Mouse (Mus musculus) embryonic facial prominence, embryonic 14.5 days (tissue): ENCODE results near the gene Sbf2. TPM values are rescaled to one million over a fixed set of nuclear protein-coding genes. Genes with fewer than 3 reads are reported as not detected.

ENCODE experiments used
- ATAC-seq: fragments of 200-750 bp; cut with Nextera tagmentation; 2 replicates; pipeline ENCODE4 v1.8.0; 2017; ENCODE audit warnings: low read depth, moderate number of reproducible peaks, moderate TSS enrichment
- DNase-seq: peaks from one replicate; pipeline ENCODE4 v3.0.0-alpha.2; 2015; ENCODE audit warnings: low spot score
- H3K27ac ChIP-seq: fragments of 300-500 bp; sonication (generic); replicated peaks from 2 replicates; pipeline ENCODE4 v1.5.1; 2014; ENCODE audit warnings: low read depth, mild to moderate bottlenecking, low read length, moderate library complexity
- H3K27me3 ChIP-seq: fragments of 300-500 bp; sonication (generic); replicated peaks from 2 replicates; pipeline ENCODE4 v1.6.1; 2014; ENCODE audit warnings: low read length; ENCODE audit not compliant: control insufficient read depth, insufficient read depth
- H3K36me3 ChIP-seq: fragments of 300-500 bp; sonication (generic); 2 replicates; pipeline ENCODE4 v1.6.1; 2014; ENCODE audit warnings: low read length, mixed read lengths; ENCODE audit not compliant: control insufficient read depth, insufficient read depth
- H3K4me1 ChIP-seq: fragments of 300-500 bp; sonication (generic); 2 replicates; pipeline ENCODE4 v1.6.1; 2014; ENCODE audit warnings: antibody characterized with exemption, low read length; ENCODE audit not compliant: control insufficient read depth, insufficient read depth
- H3K4me2 ChIP-seq: fragments of 300-500 bp; sonication (generic); 2 replicates; pipeline ENCODE4 v1.6.1; 2014; ENCODE audit warnings: low read depth, mild to moderate bottlenecking, low read length, moderate library complexity, mixed read lengths
- H3K4me3 ChIP-seq: fragments of 300-500 bp; sonication (generic); 2 replicates; pipeline ENCODE4 v1.5.1; 2014; ENCODE audit warnings: low read depth, mild to moderate bottlenecking, low read length
- H3K9ac ChIP-seq: fragments of 300-500 bp; sonication (generic); 2 replicates; pipeline ENCODE4 v1.6.1; 2014; ENCODE audit warnings: low read depth, mild to moderate bottlenecking, low read length, moderate library complexity, mixed read lengths
- H3K9me3 ChIP-seq: fragments of 300-500 bp; sonication (generic); 2 replicates; pipeline ENCODE4 v1.6.1; 2016; ENCODE audit warnings: low read length; ENCODE audit not compliant: control insufficient read depth
- WGBS: fragments of 180-500 bp; shearing (Covaris S2); extraction: QIAGEN DNeasy Blood & Tissue Kit; methylation state at CpG from one replicate; pipeline ENCODE4 v1.1.7; 2014; 5-methylcytosine and 5-hydroxymethylcytosine counted together
- polyA plus RNA-seq: library from polyadenylated mRNA; unstranded; fragments of >200 nt; fragmentation: Nextera tagmentation; extraction: Ambion mirVana; gene quantifications from 2 replicates; pipeline ENCODE4 v1.2.1, GENCODE M21; 2014

Sbf2 gene
- polyA plus RNA-seq, 1 experiment from 2014 or later = 24.8 TPM

- ATAC-seq = peak; percentile 63; the same call in 1 of the 2 replicates
- Histone ChIP-seq H3K4me2 (no peak overlapping the region), H3K9me3 (0 out of 2 replicates have a peak, but pooled peaks cover 2% of the 10 kb centered on the region), H3K9ac (no peak overlapping the region; the same call in 1 of the 2 replicates), H3K27ac (0 out of 2 replicates have a peak overlapping the region, but pooled peaks have one; percentile 33), H3K27me3 (no peaks in the 10 kb centered on the region), H3K36me3 (no peaks in the 10 kb centered on the region; the same call in 1 of the 2 replicates), H3K4me3 (no peak overlapping the region), H3K4me1 (peaks cover 4% of the 10 kb centered on the region; the same call in 1 of the 2 replicates)
- whole genome bisulfite sequencing = 62% methylated on average over 6 of the region's 6 CpGs
- DNase-seq = peak; percentile 68
Observed at GRCm38 (mm10) chr7:110288731-110289191, 326.0 kb downstream of the Sbf2 start.

- DNase-seq = no peak
- no peak overlapping the region for H3K4me3 ChIP-seq
- H3K27me3 ChIP-seq = no peaks in the 10 kb centered on the region
- H3K27ac ChIP-seq = no peak overlapping the region
- no peak overlapping the region for H3K4me2 ChIP-seq
- H3K36me3 ChIP-seq = no peaks in the 10 kb centered on the region; the same call in 1 of the 2 replicates
- WGBS = 87% methylated on average over 4 of the region's 4 CpGs
- ATAC-seq = 0 out of 2 replicates have a peak, but pooled peaks have one; percentile 4
- peaks cover 4% of the 10 kb centered on the region; the same call in 1 of the 2 replicates for H3K4me1 ChIP-seq
- H3K9me3 ChIP-seq = 0 out of 2 replicates have a peak, but pooled peaks cover 2% of the 10 kb centered on the region
- no peak overlapping the region for H3K9ac ChIP-seq
Observed at GRCm38 (mm10) chr7:110288191-110288604, 326.5 kb downstream of the Sbf2 start.

- no peaks in the 10 kb centered on the region for H3K27me3 ChIP-seq
- no peak for DNase-seq
- no peak overlapping the region for H3K4me3 ChIP-seq
- H3K9me3 ChIP-seq = no peaks in the 10 kb centered on the region
- H3K4me1 ChIP-seq = peaks cover 4% of the 10 kb centered on the region; the same call in 1 of the 2 replicates
- H3K9ac ChIP-seq = no peak overlapping the region
- no peak for ATAC-seq
- H3K27ac ChIP-seq = no peak overlapping the region
- peaks cover 2% of the 10 kb centered on the region; the same call in 1 of the 2 replicates for H3K36me3 ChIP-seq
- no peak overlapping the region for H3K4me2 ChIP-seq
- 57% methylated on average over 7 of the region's 8 CpGs for WGBS
Observed at GRCm38 (mm10) chr7:110287476-110288071, 327.1 kb downstream of the Sbf2 start.

GRCm38 (mm10) chr7:110286838-110287475 lies 327.8 kb downstream of the Sbf2 start:
- peaks cover 9% of the 10 kb centered on the region; the same call in 1 of the 2 replicates for H3K36me3 ChIP-seq
- no peak overlapping the region for H3K4me2 ChIP-seq
- H3K4me3 ChIP-seq = no peak overlapping the region
- ATAC-seq (peak; percentile 83), DNase-seq (peak; percentile 77)
- peaks cover 4% of the 10 kb centered on the region; the same call in 1 of the 2 replicates for H3K4me1 ChIP-seq
- no peak overlapping the region for H3K9ac ChIP-seq
- H3K9me3 ChIP-seq = no peaks in the 10 kb centered on the region
- 7% methylated on average over 12 of the region's 12 CpGs for WGBS
- no peaks in the 10 kb centered on the region for H3K27me3 ChIP-seq
- H3K27ac ChIP-seq = no peak overlapping the region

- Histone ChIP-seq H3K27ac (no peak overlapping the region), H3K36me3 (peaks cover 15% of the 10 kb centered on the region), H3K9ac (no peak overlapping the region), H3K4me2 (no peak overlapping the region), H3K4me1 (peaks cover 4% of the 10 kb centered on the region; the same call in 1 of the 2 replicates), H3K4me3 (no peak overlapping the region), H3K27me3 (no peaks in the 10 kb centered on the region), H3K9me3 (no peaks in the 10 kb centered on the region)
- DNase-seq (no peak), ATAC-seq (no peak)
- 75% methylated on average over 8 of the region's 8 CpGs for whole genome bisulfite sequencing
Observed at GRCm38 (mm10) chr7:110286198-110286732, 328.5 kb downstream of the Sbf2 start.

- Histone ChIP-seq H3K4me2 (no peak overlapping the region), H3K36me3 (peaks cover 20% of the 10 kb centered on the region), H3K27me3 (no peaks in the 10 kb centered on the region), H3K9me3 (no peaks in the 10 kb centered on the region), H3K4me1 (peaks cover 4% of the 10 kb centered on the region; the same call in 1 of the 2 replicates), H3K4me3 (no peak overlapping the region), H3K27ac (no peak overlapping the region), H3K9ac (no peak overlapping the region)
- DNase-seq (no peak), ATAC-seq (no peak)
- 64% methylated on average over 3 of the region's 3 CpGs for WGBS
Observed at GRCm38 (mm10) chr7:110285849-110286151, 328.9 kb downstream of the Sbf2 start.

- no peak for DNase-seq
- Histone ChIP-seq H3K36me3 (peaks cover 25% of the 10 kb centered on the region), H3K4me2 (no peak overlapping the region), H3K27ac (no peak overlapping the region), H3K27me3 (no peaks in the 10 kb centered on the region), H3K9ac (no peak overlapping the region), H3K4me3 (no peak overlapping the region), H3K9me3 (no peaks in the 10 kb centered on the region), H3K4me1 (peaks cover 4% of the 10 kb centered on the region; the same call in 1 of the 2 replicates)
- 86% methylated on average over 12 of the region's 12 CpGs for WGBS
- ATAC-seq = no peak
Observed at GRCm38 (mm10) chr7:110285076-110285848, 329.5 kb downstream of the Sbf2 start.
